ENCODE assay signal across 8 mouse cellular contexts in genomic region chr17:45432706-45433398, GRCm38 (mm10). TPM values are rescaled to one million over a fixed set of nuclear protein-coding genes. Genes with fewer than 3 reads are reported as not detected.
DNase-seq lines count a peak whose midpoint lies in the region; ATAC-seq lines count a peak whose summit lies in the region.

No protein-coding gene starts in this region.

- peak overlapping the region; percentile 91 for H3K4me2 ChIP-seq in kidney, embryonic 14.5 days (replicated peaks; ENCODE audit: low read depth, low read length)
- H3K4me2 ChIP-seq in embryonic facial prominence, embryonic 13.5 days: peak overlapping the region; percentile 85
- peak overlapping the region; percentile 92 for H3K4me2 ChIP-seq in intestine, embryonic 16.5 days (ENCODE audit: low read depth, low read length)
- peak overlapping the region; percentile 87 for H3K4me2 ChIP-seq in midbrain, embryonic 15.5 days

- no peaks in the 10 kb centered on the region for H3K9me3 ChIP-seq in kidney, embryonic 14.5 days (ENCODE audit: control insufficient read depth, low read length)
- H3K9me3 ChIP-seq in embryonic facial prominence, embryonic 13.5 days: no peaks in the 10 kb centered on the region
- H3K9me3 ChIP-seq in intestine, embryonic 16.5 days (ENCODE audit: control insufficient read depth, low read length): no peaks in the 10 kb centered on the region
- no peaks in the 10 kb centered on the region for H3K9me3 ChIP-seq in midbrain, embryonic 15.5 days

- peak; percentile 78 for ATAC-seq in kidney, embryonic 14.5 days (ENCODE audit: low FRiP score, low TSS enrichment)
- ATAC-seq in embryonic facial prominence, embryonic 13.5 days (ENCODE audit: insufficient number of reproducible peaks, insufficient read depth, low FRiP score, low TSS enrichment, low read depth): peak; percentile 75
- ATAC-seq in intestine, embryonic 16.5 days: peak; percentile 78
- peak; percentile 82 for ATAC-seq in midbrain, embryonic 15.5 days (replicated peaks)

- H3K4me1 ChIP-seq in kidney, embryonic 14.5 days (ENCODE audit: control insufficient read depth, insufficient read depth, low read length): peaks cover 13% of the 10 kb centered on the region
- H3K4me1 ChIP-seq in embryonic facial prominence, embryonic 13.5 days: peaks cover 20% of the 10 kb centered on the region
- H3K4me1 ChIP-seq in intestine, embryonic 16.5 days (ENCODE audit: control insufficient read depth, insufficient read depth, low read length): peaks cover 13% of the 10 kb centered on the region
- peaks cover 26% of the 10 kb centered on the region for H3K4me1 ChIP-seq in midbrain, embryonic 15.5 days

- peak overlapping the region; percentile 92 for H3K9ac ChIP-seq in kidney, embryonic 14.5 days (ENCODE audit: low read depth, low read length)
- H3K9ac ChIP-seq in embryonic facial prominence, embryonic 13.5 days: peak overlapping the region; percentile 94
- peak overlapping the region; percentile 94 for H3K9ac ChIP-seq in intestine, embryonic 16.5 days (ENCODE audit: low read depth, low read length)
- peak overlapping the region; percentile 77 for H3K9ac ChIP-seq in midbrain, embryonic 15.5 days

- H3K27me3 ChIP-seq in kidney, embryonic 14.5 days (ENCODE audit: control insufficient read depth, insufficient read depth, low read length): no peaks in the 10 kb centered on the region
- no peaks in the 10 kb centered on the region for H3K27me3 ChIP-seq in embryonic facial prominence, embryonic 13.5 days
- no peaks in the 10 kb centered on the region for H3K27me3 ChIP-seq in intestine, embryonic 16.5 days (replicated peaks; ENCODE audit: control insufficient read depth, insufficient read depth, low read length)
- H3K27me3 ChIP-seq in midbrain, embryonic 15.5 days (replicated peaks): no peaks in the 10 kb centered on the region

- WGBS in kidney, embryonic 14.5 days: under 1% methylated on average over 60 of the region's 62 CpGs
- 1% methylated on average over 62 of the region's 62 CpGs for WGBS in embryonic facial prominence, embryonic 13.5 days
- WGBS in intestine, embryonic 16.5 days: under 1% methylated on average over 62 of the region's 62 CpGs
- WGBS in midbrain, embryonic 15.5 days: under 1% methylated on average over 62 of the region's 62 CpGs

- no peak for DNase-seq in kidney, adult 18-20 months
- DNase-seq in ES-CJ7 (ENCODE audit: low read depth, low spot score): peak; percentile 33
- DNase-seq in gastrocnemius, postnatal 36 days: no peak
- no peak for DNase-seq in frontal cortex, adult 2 months (ENCODE audit: extremely low spot score in 1 of 2, low spot score in 1 of 2)

- H3K27ac ChIP-seq in kidney, embryonic 14.5 days (ENCODE audit: low read depth, low read length): peak overlapping the region; percentile 98
- H3K27ac ChIP-seq in embryonic facial prominence, embryonic 13.5 days: peak overlapping the region; percentile 98
- peak overlapping the region; percentile 98 for H3K27ac ChIP-seq in intestine, embryonic 16.5 days (ENCODE audit: low read length)
- peak overlapping the region; percentile 94 for H3K27ac ChIP-seq in midbrain, embryonic 15.5 days

- peak overlapping the region; percentile 89 for H3K4me3 ChIP-seq in kidney, embryonic 14.5 days (ENCODE audit: low read length)
- peak overlapping the region; percentile 89 for H3K4me3 ChIP-seq in embryonic facial prominence, embryonic 13.5 days
- H3K4me3 ChIP-seq in intestine, embryonic 16.5 days (ENCODE audit: low read length): peak overlapping the region; percentile 76
- peak overlapping the region; percentile 82 for H3K4me3 ChIP-seq in midbrain, embryonic 15.5 days

- H3K36me3 ChIP-seq in kidney, embryonic 14.5 days (ENCODE audit: control insufficient read depth, insufficient read depth, low read length): peaks cover 4% of the 10 kb centered on the region; the same call in 1 of the 2 replicates
- H3K36me3 ChIP-seq in embryonic facial prominence, embryonic 13.5 days: peaks cover 18% of the 10 kb centered on the region
- H3K36me3 ChIP-seq in intestine, embryonic 16.5 days (ENCODE audit: control insufficient read depth, insufficient read depth, low read length): no peaks in the 10 kb centered on the region
- H3K36me3 ChIP-seq in midbrain, embryonic 15.5 days (replicated peaks): no peaks in the 10 kb centered on the region

- intact Hi-C loops in gastrocnemius, postnatal 36 days (cut with DNase I): no loop called here

RNA-seq across cellular contexts. Expression of gene Cdc5l, which starts 0.7 kb away (rescaled TPM):
- 69.3 and 73.5 TPM in 2 replicates for polyA plus RNA-seq in kidney, embryonic 14.5 days (2014; fragmentation: Nextera tagmentation; extraction: Ambion mirVana)
- 74.0 and 83.1 TPM in 2 replicates for polyA plus RNA-seq in embryonic facial prominence, embryonic 13.5 days (2015; fragmentation: Nextera tagmentation; extraction: Ambion mirVana)
- 45.8 and 51.8 TPM in 2 replicates for polyA plus RNA-seq in intestine, embryonic 16.5 days (2015; fragmentation: Nextera tagmentation; extraction: Ambion mirVana)
- 61.3 and 62.1 TPM in 2 replicates for polyA plus RNA-seq in midbrain, embryonic 15.5 days (2015; fragmentation: Nextera tagmentation; extraction: Ambion mirVana)
- 10 to 100 TPM; 31.4 to 35.0 TPM for total RNA-seq in gastrocnemius, postnatal 36 days (2021)
- polyA plus RNA-seq in frontal cortex, adult 2 months (2012; rRNA removed): 30.8 and 33.6 TPM in 2 replicates

RNA-seq across cellular contexts. Expression of gene Spats1, which starts 42.4 kb away (rescaled TPM):
- 0.46 and 0.76 TPM in 2 replicates for polyA plus RNA-seq in kidney, embryonic 14.5 days (2014; fragmentation: Nextera tagmentation; extraction: Ambion mirVana)
- polyA plus RNA-seq in embryonic facial prominence, embryonic 13.5 days (2015; fragmentation: Nextera tagmentation; extraction: Ambion mirVana): 0.86 and 0.88 TPM in 2 replicates
- 0.23 and 0.27 TPM in 2 replicates for polyA plus RNA-seq in intestine, embryonic 16.5 days (2015; fragmentation: Nextera tagmentation; extraction: Ambion mirVana)
- polyA plus RNA-seq in midbrain, embryonic 15.5 days (2015; fragmentation: Nextera tagmentation; extraction: Ambion mirVana): 1.6 TPM in 2 replicates
- not detected for total RNA-seq in gastrocnemius, postnatal 36 days (2021)
- 4.4 and 4.9 TPM in 2 replicates for polyA plus RNA-seq in frontal cortex, adult 2 months (2012; rRNA removed)
